Mouse (Mus musculus): ENCODE results near the gene Slc34a1.
A peak's percentile ranks its signal among the peaks of the same experiment; 100 is the strongest.

The Slc34a1 gene

DNA sequence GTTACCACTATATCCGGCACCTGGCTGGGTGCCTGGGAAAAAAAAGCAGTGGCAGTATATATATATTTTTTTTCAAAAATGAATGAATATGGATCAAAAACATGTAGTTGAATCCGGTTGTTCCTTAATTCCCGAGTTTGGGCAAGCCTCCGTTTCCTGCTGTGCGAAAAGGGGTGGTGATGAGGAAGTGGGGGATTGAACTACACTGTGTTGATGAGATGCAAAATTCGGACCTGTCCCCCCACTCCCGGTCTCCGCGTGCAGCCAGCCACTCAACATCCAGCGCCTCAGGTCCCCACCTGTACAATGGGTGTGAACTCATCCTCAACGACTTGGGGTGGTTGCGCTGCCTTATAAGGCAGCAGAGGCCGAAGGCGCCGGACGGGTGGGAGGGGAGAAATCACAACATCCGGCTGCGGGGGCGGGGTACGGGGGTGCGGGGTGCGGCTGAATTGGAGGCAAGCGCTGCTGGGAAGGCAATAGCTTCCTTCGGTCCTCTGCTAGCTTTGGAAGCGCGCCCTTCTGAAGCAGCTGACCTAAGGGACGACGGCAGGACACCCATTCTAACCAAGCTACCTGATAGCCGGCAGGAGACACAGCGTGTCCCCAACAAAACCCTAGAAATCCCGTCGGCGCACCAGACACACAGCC is 46.4 kb downstream of the Slc34a1 start:
- no peak for DNase-seq (ENCODE audit: low read depth, low spot score)

GRCm38 (mm10) chr13:55444937-55445315 is 46.9 kb downstream of the Slc34a1 start, which contains the start of gene Grk6:
Gene Grk6 (plus strand): TSS chr13:55445072.
- peak; percentile 96 for DNase-seq (ENCODE audit: low read depth, low spot score)

GRCm38 (mm10) chr13:55445361-55446091 is 47.5 kb downstream of the Slc34a1 start:
- DNase-seq (ENCODE audit: low read depth, low spot score): no peak

DNA sequence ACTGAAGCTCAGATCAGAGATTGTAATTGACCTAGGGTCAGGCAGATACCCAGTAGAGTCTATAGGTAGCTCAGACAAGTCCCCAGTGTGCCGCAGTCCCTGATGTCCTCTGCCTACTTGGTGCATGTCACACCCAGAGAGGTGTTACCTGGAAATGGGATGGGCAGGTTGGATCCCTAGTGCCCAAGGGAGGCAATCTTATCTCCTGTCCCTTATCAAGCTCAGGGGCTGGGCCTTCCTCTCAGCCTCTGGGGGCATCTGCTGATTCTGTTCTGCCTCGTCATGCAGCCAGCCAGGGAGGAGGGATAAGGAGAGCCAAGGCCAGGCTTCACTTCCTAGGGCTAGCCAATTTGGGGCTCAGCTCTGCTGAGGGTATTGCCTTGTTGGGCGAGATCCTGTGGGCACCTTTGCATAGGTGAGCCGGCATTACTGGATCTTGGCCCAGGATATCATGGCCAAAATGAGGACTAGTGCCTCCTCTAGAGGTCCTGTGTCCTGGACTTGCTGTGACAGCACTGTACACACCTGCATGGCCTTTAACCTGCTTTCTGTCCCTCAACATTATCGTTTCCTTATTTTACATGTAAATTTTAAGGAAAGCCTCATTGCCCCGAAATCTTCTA is 48.6 kb downstream of the Slc34a1 start:
- DNase-seq (ENCODE audit: low read depth, low spot score): no peak

DNA sequence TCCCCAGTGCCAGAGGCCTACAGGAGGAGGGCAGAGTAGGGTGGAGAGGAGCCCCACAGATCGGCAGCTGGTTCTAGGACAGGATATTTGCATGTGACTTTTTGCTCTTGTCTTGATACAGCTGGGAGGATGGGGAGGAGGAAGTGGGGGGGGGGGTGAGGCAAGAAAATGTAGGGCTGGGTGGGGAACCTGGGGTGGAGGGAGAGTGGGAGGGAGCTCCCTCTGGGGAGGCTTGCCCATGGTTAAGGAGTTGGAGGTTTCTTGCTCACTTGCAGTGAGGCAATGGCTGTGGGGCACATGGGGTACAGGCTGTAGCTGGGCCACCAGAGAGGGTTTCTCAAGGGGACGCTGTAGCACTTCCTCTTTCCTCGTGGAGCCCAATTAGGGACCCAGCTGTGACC is 49.6 kb downstream of the Slc34a1 start:
- DNase-seq (ENCODE audit: low read depth, low spot score): no peak

DNA sequence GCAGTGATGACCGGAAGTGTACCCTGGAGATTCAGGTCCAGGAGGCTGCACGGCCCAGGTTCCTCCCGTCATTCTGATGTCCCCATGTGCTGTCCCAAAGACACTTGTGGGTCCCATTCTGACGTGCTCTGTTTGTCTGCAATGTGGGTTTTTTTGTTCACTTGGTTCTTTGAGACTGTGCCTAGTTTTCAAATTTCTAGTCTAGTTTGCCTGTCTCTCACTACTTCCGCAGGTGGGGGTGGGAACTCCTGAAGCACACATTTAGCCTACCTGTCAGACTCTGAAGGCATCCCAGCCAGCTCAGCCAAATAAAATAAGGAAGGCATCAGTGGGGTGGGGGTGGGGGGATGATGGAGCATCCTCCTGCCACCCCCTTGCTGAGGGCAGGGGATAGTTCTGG is 50.1 kb downstream of the Slc34a1 start:
- DNase-seq (ENCODE audit: low read depth, low spot score): no peak

GRCm38 (mm10) chr13:55449205-55449604 is 51.2 kb downstream of the Slc34a1 start:
- DNase-seq (ENCODE audit: low read depth, low spot score): no peak

GRCm38 (mm10) chr13:55449679-55450441 is 51.9 kb downstream of the Slc34a1 start:
- DNase-seq (ENCODE audit: low read depth, low spot score): no peak

- DNase-seq (ENCODE audit: low read depth, low spot score): no peak
Observed at GRCm38 (mm10) chr13:55450511-55450980, 52.6 kb downstream of the Slc34a1 start.

GRCm38 (mm10) chr13:55451296-55451695 is 53.3 kb downstream of the Slc34a1 start:
- no peak for DNase-seq (ENCODE audit: low read depth, low spot score)

DNA sequence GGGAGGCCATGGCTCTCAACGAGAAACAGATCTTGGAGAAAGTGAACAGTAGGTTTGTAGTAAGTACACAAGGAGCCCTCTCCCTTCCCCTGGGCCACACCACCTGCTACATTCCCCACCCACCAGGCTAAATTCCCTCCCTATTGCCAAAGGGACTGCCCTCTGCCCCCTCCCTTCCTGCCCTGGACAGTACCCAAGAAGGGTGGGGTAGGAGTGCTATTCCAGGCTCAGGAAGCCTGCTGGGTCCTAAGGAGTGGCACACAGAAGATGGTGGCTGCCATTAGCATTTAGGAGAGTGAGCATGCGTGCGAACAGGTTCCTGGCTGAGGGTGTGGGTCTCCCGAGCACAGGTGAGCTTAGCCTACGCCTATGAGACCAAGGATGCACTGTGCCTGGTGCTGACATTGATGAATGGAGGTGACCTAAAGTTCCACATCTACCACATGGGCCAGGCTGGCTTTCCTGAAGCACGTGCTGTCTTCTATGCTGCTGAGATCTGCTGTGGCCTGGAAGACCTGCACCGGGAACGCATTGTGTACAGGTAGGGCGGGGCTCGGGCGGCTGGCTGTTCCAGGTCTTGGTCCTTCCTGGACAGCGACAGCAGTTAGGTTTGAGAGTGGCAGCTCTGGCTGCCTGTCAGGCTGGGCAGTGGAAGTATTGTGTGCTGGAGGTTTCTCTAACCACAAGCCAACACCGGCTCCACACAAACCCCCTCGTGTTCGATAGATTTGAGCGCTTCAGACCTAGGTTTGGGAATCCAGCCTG is 54.0 kb downstream of the Slc34a1 start:
- no peak for DNase-seq (ENCODE audit: low read depth, low spot score)

GRCm38 (mm10) chr13:55462965-55463364 is 65.0 kb downstream of the Slc34a1 start:
- DNase-seq (ENCODE audit: low read depth, low spot score): no peak

DNA sequence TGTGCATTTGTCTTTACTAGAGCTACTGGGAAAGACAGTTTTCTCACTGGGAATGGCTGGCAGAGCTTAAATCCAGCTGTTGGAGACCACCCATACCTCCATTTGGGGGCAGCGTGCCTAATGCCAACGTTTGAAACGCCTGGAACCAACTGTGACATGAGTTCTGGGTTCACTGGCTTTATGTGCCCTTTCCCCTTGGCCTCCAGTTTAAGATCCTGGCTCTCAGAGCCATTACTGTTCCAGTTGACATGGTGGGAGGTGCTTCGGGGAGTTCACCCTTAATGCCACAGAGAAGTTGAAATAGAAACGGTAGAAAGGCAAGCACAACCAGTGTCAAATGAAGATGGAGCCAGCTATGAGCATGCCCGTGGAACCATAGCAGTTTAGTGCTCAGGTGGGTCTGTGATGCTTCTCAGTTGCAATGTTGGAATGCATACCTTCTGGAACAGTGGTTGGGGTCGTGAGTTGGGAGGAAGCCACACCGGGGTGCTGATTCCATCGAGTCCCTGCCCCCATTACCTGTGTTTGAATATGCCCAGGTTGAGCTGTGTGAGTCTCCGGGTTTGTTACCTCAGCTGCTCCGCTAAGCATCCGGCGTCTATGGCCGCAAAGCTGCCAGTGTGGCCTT is 65.5 kb downstream of the Slc34a1 start:
- DNase-seq (ENCODE audit: low read depth, low spot score): no peak

- DNase-seq (ENCODE audit: low read depth, low spot score): no peak
Observed at GRCm38 (mm10) chr13:55464027-55464884, 66.3 kb downstream of the Slc34a1 start, which contains the start of gene Prr7. Gene Prr7 (plus strand): TSS chr13:55464267.

- DNase-seq (ENCODE audit: low read depth, low spot score): no peak
Observed at GRCm38 (mm10) chr13:55465184-55465583, 67.2 kb downstream of the Slc34a1 start.
